Mouse (Mus musculus): ENCODE results near the gene Limk2.
A peak's percentile ranks its signal among the peaks of the same experiment; 100 is the strongest.

Limk2 gene

DNA sequence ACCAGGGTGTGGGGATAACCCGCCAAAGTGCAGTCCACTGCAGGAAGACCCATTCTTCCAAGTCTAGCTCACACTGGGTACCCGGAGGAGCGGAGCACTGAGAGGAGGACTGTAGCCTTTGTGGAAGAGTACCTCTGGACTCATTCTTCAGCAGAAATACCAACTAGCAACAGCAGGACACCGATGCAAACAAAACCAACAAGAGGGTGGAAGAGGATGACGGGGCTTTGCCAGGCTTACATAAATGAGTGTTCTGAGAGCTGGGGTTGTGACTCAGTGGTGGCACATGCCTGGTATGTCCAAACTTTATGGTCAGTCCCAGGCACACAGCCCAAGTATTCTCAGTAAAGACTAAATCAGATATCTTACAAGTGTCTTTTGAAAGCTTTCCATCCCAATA is 107.9 kb downstream of the Limk2 start:
- DNase-seq (ENCODE audit: low read depth, low spot score) = peak; percentile 61

- DNase-seq (ENCODE audit: low read depth, low spot score) = no peak
These were observed 110.2 kb downstream of the Limk2 start for GRCm38 (mm10) chr11:3298813-3299185.

DNA sequence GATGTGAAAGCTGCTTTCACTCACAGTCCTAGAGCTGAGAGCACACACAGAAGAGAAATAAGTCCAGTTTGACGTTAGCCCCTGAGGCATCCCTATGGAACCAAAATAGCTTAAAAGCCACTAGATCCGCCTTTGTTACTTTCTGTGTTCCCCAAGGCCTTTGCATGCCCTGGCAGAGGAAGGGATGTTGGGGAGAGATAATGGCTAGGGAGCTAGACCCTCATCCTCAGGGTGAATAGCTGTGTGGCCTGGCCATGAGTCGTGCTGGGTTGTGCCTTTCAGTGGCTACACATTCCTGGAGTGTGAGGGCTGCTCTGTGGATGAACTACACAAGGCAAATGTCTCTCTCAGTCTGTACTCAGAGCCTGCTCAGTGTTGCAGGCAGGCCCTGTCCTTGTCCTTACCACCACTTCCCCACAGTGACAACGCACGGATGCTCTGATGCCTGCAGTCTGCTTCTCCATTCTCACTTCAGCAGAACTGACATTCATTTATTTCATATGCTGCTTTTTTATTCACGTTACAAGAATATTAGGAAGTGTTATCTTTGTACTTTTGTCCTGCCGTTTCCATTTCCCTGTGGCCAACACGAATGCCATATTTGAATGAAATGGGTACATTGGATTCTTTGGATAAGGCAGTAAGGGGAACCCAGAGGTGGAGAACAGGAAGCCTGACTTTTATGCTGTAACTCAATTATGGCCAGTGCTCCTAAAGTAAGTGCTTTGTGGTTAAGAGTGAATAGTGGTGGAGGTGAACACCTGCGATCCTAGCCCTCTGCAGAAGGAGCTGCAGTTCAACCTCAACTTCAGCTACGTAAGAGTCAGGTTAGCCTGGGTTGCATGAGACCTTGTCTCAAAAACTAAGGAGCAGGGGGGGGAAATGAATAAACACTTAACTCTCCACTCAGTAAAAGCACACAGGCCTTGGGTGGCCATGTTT is 110.8 kb downstream of the Limk2 start:
- DNase-seq (ENCODE audit: low read depth, low spot score) = peak; percentile 45

GRCm38 (mm10) chr11:3296056-3296455 is 112.9 kb downstream of the Limk2 start:
- no peak for DNase-seq (ENCODE audit: low read depth, low spot score)

DNA sequence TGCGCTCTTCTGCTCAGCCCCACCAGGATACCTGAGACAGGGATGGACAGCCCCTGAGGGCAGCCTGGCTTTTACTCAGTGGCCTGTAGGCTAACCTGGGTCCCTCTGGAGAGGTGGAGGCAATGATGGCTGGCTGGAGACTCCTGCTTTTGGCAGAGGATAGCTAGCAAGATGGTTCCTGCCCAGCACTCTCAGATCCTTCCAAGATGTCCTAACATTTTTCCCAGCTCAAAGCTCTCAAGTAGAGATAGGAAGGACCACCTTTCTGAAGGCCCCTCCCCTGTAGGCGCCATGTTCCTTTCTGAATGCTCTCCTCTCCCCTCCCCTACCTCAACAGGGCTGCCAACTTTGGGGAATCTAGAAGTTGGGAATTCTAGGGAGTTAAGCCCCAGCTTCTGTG is 114.3 kb downstream of the Limk2 start:
- no peak for DNase-seq (ENCODE audit: low read depth, low spot score)

All from 3T3-L1 (cell line).